23 mouse cellular contexts compared by ENCODE assay signal in the genomic region with DNA sequence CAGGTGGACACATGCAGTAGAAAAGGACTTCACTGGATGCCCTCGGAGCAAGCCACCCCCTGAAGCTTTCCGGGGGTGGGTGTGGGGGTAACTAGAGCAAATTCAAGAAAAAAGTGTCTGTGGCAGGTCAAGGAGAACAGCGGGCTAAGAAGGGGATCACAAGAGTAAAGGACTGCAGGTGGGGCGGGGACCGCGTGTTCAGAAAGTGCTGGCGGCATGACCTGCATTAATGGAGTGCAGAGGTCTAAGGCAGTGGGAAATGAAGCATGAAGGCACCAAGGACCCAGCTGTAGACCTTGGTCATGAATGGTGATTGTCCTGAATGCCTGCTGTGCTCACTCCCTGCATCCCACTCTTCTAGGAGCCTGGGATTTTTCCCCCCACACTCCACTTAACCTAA.
A peak's percentile ranks its signal among the peaks of the same experiment; 100 is the strongest.
DNase-seq lines count a peak whose midpoint lies in the region; ATAC-seq and TF ChIP-seq lines count a peak whose summit lies in the region.
"Had no signal": no experiment of that assay in that cellular context is flagged by ENCODE, and none has a peak within 500 bp of the region (broad histone marks: within the 10 kb centered on the region; RNA-seq: fewer than 3 reads in every experiment).

No protein-coding gene starts in this region.

- 68% methylated on average over 7 of the region's 7 CpGs for WGBS in kidney, embryonic 14.5 days
- 49% methylated on average over 7 of the region's 7 CpGs for WGBS in kidney, postnatal 0 days
- 81% methylated on average over 7 of the region's 7 CpGs for WGBS in hindbrain, postnatal 0 days

- H3K9me3 ChIP-seq in kidney, embryonic 14.5 days (ENCODE audit: control insufficient read depth, low read length): no peaks in the 10 kb centered on the region
- H3K9me3 ChIP-seq in kidney, postnatal 0 days (replicated peaks; ENCODE audit: low read length): no peaks in the 10 kb centered on the region
- no peaks in the 10 kb centered on the region for H3K9me3 ChIP-seq in hindbrain, postnatal 0 days (ENCODE audit: low read length)
- H3K9me3 ChIP-seq: embryonic facial prominence, embryonic 12.5 days; forebrain, embryonic 13.5 days; heart, embryonic 12.5 days; hindbrain, embryonic 12.5 days had no signal

- H3K4me2 ChIP-seq in kidney, embryonic 14.5 days (replicated peaks; ENCODE audit: low read depth, low read length): no peak overlapping the region
- no peak overlapping the region for H3K4me2 ChIP-seq in kidney, postnatal 0 days (ENCODE audit: low read length)
- H3K4me2 ChIP-seq in hindbrain, postnatal 0 days (ENCODE audit: low read depth, low read length): no peak overlapping the region
- H3K4me2 ChIP-seq: embryonic facial prominence, embryonic 12.5 days; forebrain, embryonic 13.5 days; heart, embryonic 12.5 days; hindbrain, embryonic 12.5 days had no signal

- no peak for TF ChIP-seq CTCF in kidney, postnatal 0 days (IDR thresholded peaks at IDR 0.05; ENCODE audit: low read depth)
- TF ChIP-seq CTCF in hindbrain, postnatal 0 days (IDR thresholded peaks at IDR 0.05; ENCODE audit: low read depth): no peak
- no peak for TF ChIP-seq CTCF in left cerebral cortex, adult 2 months (IDR thresholded peaks at IDR 0.05)

- H3K36me3 ChIP-seq in kidney, embryonic 14.5 days (ENCODE audit: control insufficient read depth, insufficient read depth, low read length): no peaks in the 10 kb centered on the region
- no peaks in the 10 kb centered on the region for H3K36me3 ChIP-seq in kidney, postnatal 0 days (ENCODE audit: insufficient read depth, low read length)
- H3K36me3 ChIP-seq in hindbrain, postnatal 0 days (ENCODE audit: insufficient read depth, low read length): no peaks in the 10 kb centered on the region
- H3K36me3 ChIP-seq: embryonic facial prominence, embryonic 12.5 days; G1E; heart, embryonic 12.5 days; hindbrain, embryonic 12.5 days had no signal

- H3K9ac ChIP-seq in kidney, embryonic 14.5 days (ENCODE audit: low read depth, low read length): no peak overlapping the region
- H3K9ac ChIP-seq in kidney, postnatal 0 days (ENCODE audit: low read depth, low read length): no peak overlapping the region
- no peak overlapping the region for H3K9ac ChIP-seq in hindbrain, postnatal 0 days (replicated peaks; ENCODE audit: low read length)
- H3K9ac ChIP-seq: embryonic facial prominence, embryonic 12.5 days; forebrain, embryonic 13.5 days; forebrain, postnatal 0 days; heart, embryonic 12.5 days; hindbrain, embryonic 12.5 days had no signal

- DNase-seq in kidney, adult 11 months: peak; percentile 68
- DNase-seq in kidney, postnatal 0 days (ENCODE audit: low spot score): peak; percentile 1
- DNase-seq in kidney, postnatal 36 days: peak; percentile 56 to 71
- no peak for DNase-seq in hindbrain, postnatal 0 days (ENCODE audit: low spot score)
- DNase-seq in right cerebral cortex, postnatal 25 days: no peak
- DNase-seq in left cerebral cortex, adult 2 months (ENCODE audit: extremely low spot score in 1 of 2, low spot score in 2 of 2): no peak
- DNase-seq: adrenal gland, adult 8-10 months; adrenal gland, postnatal 36 days; B cell, adult 2 months; cerebellum, adult 2 months; cerebellum, postnatal 10 days; forebrain, postnatal 0 days; gastrocnemius, adult 2 months; gastrocnemius, postnatal 25 days; heart, postnatal 4 days had no signal

- no peaks in the 10 kb centered on the region for H3K27me3 ChIP-seq in kidney, embryonic 14.5 days (ENCODE audit: control insufficient read depth, insufficient read depth, low read length)
- no peaks in the 10 kb centered on the region for H3K27me3 ChIP-seq in kidney, postnatal 0 days (ENCODE audit: insufficient read depth, low read length)
- no peaks in the 10 kb centered on the region for H3K27me3 ChIP-seq in hindbrain, postnatal 0 days (ENCODE audit: insufficient read depth, low read length)
- H3K27me3 ChIP-seq: embryonic facial prominence, embryonic 12.5 days; forebrain, embryonic 13.5 days; heart, embryonic 12.5 days; hindbrain, embryonic 12.5 days had no signal

- no peak overlapping the region for H3K27ac ChIP-seq in kidney, embryonic 14.5 days (ENCODE audit: low read depth, low read length)
- H3K27ac ChIP-seq in kidney, postnatal 0 days: no peak overlapping the region
- H3K27ac ChIP-seq in hindbrain, postnatal 0 days: no peak overlapping the region
- no peak overlapping the region for H3K27ac ChIP-seq in left cerebral cortex, adult 2 months
- H3K27ac ChIP-seq: embryonic facial prominence, embryonic 12.5 days; forebrain, embryonic 13.5 days; gastrocnemius, adult 2 months; hindbrain, embryonic 12.5 days had no signal

- intact Hi-C loops in left cerebral cortex, adult 2 months (cut with DNase I): no loop called here

- H3K4me3 ChIP-seq in kidney, embryonic 14.5 days (ENCODE audit: low read length): no peak overlapping the region
- no peak overlapping the region for H3K4me3 ChIP-seq in kidney, postnatal 0 days (replicated peaks; ENCODE audit: low read depth, low read length)
- no peak overlapping the region for H3K4me3 ChIP-seq in hindbrain, postnatal 0 days (ENCODE audit: low read length)
- no peak overlapping the region for H3K4me3 ChIP-seq in left cerebral cortex, adult 2 months
- H3K4me3 ChIP-seq: embryonic facial prominence, embryonic 12.5 days; forebrain, embryonic 13.5 days; gastrocnemius, adult 2 months; heart, embryonic 12.5 days; hindbrain, embryonic 12.5 days had no signal

- H3K4me1 ChIP-seq in kidney, embryonic 14.5 days (ENCODE audit: control insufficient read depth, insufficient read depth, low read length): no peaks in the 10 kb centered on the region
- H3K4me1 ChIP-seq in kidney, postnatal 0 days (replicated peaks; ENCODE audit: insufficient read depth, low read length): no peaks in the 10 kb centered on the region
- H3K4me1 ChIP-seq in hindbrain, postnatal 0 days (ENCODE audit: insufficient read depth, low read length): no peaks in the 10 kb centered on the region
- H3K4me1 ChIP-seq: embryonic facial prominence, embryonic 12.5 days; heart, embryonic 12.5 days; hindbrain, embryonic 12.5 days had no signal

- ATAC-seq in kidney, embryonic 14.5 days (ENCODE audit: low FRiP score, low TSS enrichment): no peak
- no peak for ATAC-seq in kidney, postnatal 0 days (replicated peaks; ENCODE audit: low FRiP score, low read depth)
- ATAC-seq in hindbrain, postnatal 0 days: no peak
- ATAC-seq: CD4-positive, CD25-positive, alpha-beta regulatory T cell, adult 4 months; forebrain, embryonic 13.5 days; forebrain, postnatal 0 days; hindbrain, embryonic 16.5 days had no signal

Comparison
In these comparisons a context has a peak if more than half of its experiments do, and no peak if none do; other contexts are left out.
1. DNase-seq: peak in kidney, adult 11 months (single experiment), kidney, postnatal 0 days (single experiment) and kidney, postnatal 36 days (2 of 2); none in hindbrain, postnatal 0 days (single experiment), right cerebral cortex, postnatal 25 days (single experiment) and left cerebral cortex, adult 2 months (0 of 2).